Mouse (Mus musculus) limb, embryonic 11.5 days (tissue): Measurements from ENCODE around the gene Tcf3. TPM values are rescaled to one million over a fixed set of nuclear protein-coding genes. Genes with fewer than 3 reads are reported as not detected.

ENCODE experiments used
- ATAC-seq: fragments of 200-750 bp; cut with Nextera tagmentation; 2 replicates; pipeline ENCODE4 v1.8.0; 2017; ENCODE audit warnings: low read depth; ENCODE audit not compliant: insufficient number of reproducible peaks, low FRiP score, low TSS enrichment
- DNase-seq: peaks from one replicate; pipeline ENCODE4 v3.0.0-alpha.2; 2015; ENCODE audit warnings: low spot score
- H3K27ac ChIP-seq: fragments of 300-500 bp; sonication (generic); replicated peaks from 2 replicates; pipeline ENCODE4 v1.5.1; 2014; ENCODE audit warnings: low read depth, mild to moderate bottlenecking, low read length
- H3K27me3 ChIP-seq: fragments of 300-500 bp; sonication (generic); 2 replicates; pipeline ENCODE4 v1.6.1; 2014; ENCODE audit warnings: mild to moderate bottlenecking, low read length, mixed read lengths; ENCODE audit not compliant: control insufficient read depth, insufficient read depth
- H3K36me3 ChIP-seq: fragments of 300-500 bp; sonication (generic); 2 replicates; pipeline ENCODE4 v1.6.1; 2014; ENCODE audit warnings: mild to moderate bottlenecking, low read length, moderate library complexity, mixed read lengths; ENCODE audit not compliant: control insufficient read depth, insufficient read depth
- H3K4me1 ChIP-seq: fragments of 300-500 bp; sonication (generic); 2 replicates; pipeline ENCODE4 v1.6.1; 2014; ENCODE audit warnings: low read length, mixed read lengths; ENCODE audit not compliant: control insufficient read depth, insufficient read depth
- H3K4me2 ChIP-seq: fragments of 300-500 bp; sonication (generic); 2 replicates; pipeline ENCODE4 v1.6.1; 2014; ENCODE audit warnings: low read depth, mild to moderate bottlenecking, moderate library complexity; ENCODE audit not compliant: severe bottlenecking
- H3K4me3 ChIP-seq: fragments of 300-500 bp; sonication (generic); 2 replicates; pipeline ENCODE4 v1.5.1; 2014; ENCODE audit warnings: low read depth, low read length
- H3K9ac ChIP-seq: fragments of 300-500 bp; sonication (generic); 2 replicates; pipeline ENCODE4 v1.6.1; 2014; ENCODE audit warnings: mild to moderate bottlenecking, low read length
- H3K9me3 ChIP-seq: fragments of 300-500 bp; sonication (generic); 2 replicates; pipeline ENCODE4 v1.6.1; 2016; ENCODE audit warnings: low read length; ENCODE audit not compliant: control insufficient read depth
- WGBS: fragments of 180-500 bp; shearing (Covaris S2); extraction: QIAGEN DNeasy Blood & Tissue Kit; methylation state at CpG from one replicate; pipeline ENCODE4 v1.1.7; 2014; 5-methylcytosine and 5-hydroxymethylcytosine counted together
- polyA plus RNA-seq: library from polyadenylated mRNA; unstranded; fragments of >200 nt; fragmentation: Nextera tagmentation; extraction: Ambion mirVana; gene quantifications from 2 replicates; pipeline ENCODE4 v1.2.1, GENCODE M21; 2014

Gene Tcf3
- polyA plus RNA-seq, 1 experiment from 2014 or later, result 232 TPM

GRCm38 (mm10) chr10:80383431-80383830 is 50.0 kb downstream of the Tcf3 start:
- no peaks in the 10 kb centered on the region for H3K9me3 ChIP-seq
- no peak for DNase-seq
- H3K27ac ChIP-seq, result no peak overlapping the region
- 70% methylated on average over 4 of the region's 4 CpGs for WGBS
- no peak overlapping the region for H3K4me2 ChIP-seq
- no peak overlapping the region for H3K4me3 ChIP-seq
- ATAC-seq, result no peak
- H3K36me3 ChIP-seq, result peaks cover 25% of the 10 kb centered on the region
- no peak overlapping the region; the same call in 1 of the 2 replicates for H3K9ac ChIP-seq
- no peaks in the 10 kb centered on the region for H3K27me3 ChIP-seq
- H3K4me1 ChIP-seq, result peaks cover 32% of the 10 kb centered on the region

- H3K4me2 ChIP-seq, result no peak overlapping the region; the same call in 1 of the 2 replicates
- peaks cover 26% of the 10 kb centered on the region for H3K4me1 ChIP-seq
- H3K27me3 ChIP-seq, result no peaks in the 10 kb centered on the region
- ATAC-seq (no peak), DNase-seq (no peak)
- H3K9ac ChIP-seq, result no peak overlapping the region
- 88% methylated on average over 7 of the region's 7 CpGs for WGBS
- no peak overlapping the region for H3K27ac ChIP-seq
- no peaks in the 10 kb centered on the region for H3K9me3 ChIP-seq
- peaks cover 25% of the 10 kb centered on the region for H3K36me3 ChIP-seq
- no peak overlapping the region for H3K4me3 ChIP-seq
Measured at GRCm38 (mm10) chr10:80382641-80383365, 50.6 kb downstream of the Tcf3 start.

- Histone ChIP-seq H3K36me3 (peaks cover 21% of the 10 kb centered on the region), H3K9ac (no peak overlapping the region), H3K27ac (no peak overlapping the region), H3K4me3 (no peak overlapping the region), H3K4me1 (no peaks in the 10 kb centered on the region), H3K4me2 (no peak overlapping the region), H3K9me3 (no peaks in the 10 kb centered on the region), H3K27me3 (no peaks in the 10 kb centered on the region)
- WGBS, result 52% methylated on average over 10 of the region's 10 CpGs
- ATAC-seq (no peak), DNase-seq (no peak)
Measured at GRCm38 (mm10) chr10:80377716-80378115, 55.7 kb downstream of the Tcf3 start.

- no peak overlapping the region for H3K4me2 ChIP-seq
- peaks cover 6% of the 10 kb centered on the region; the same call in 1 of the 2 replicates for H3K36me3 ChIP-seq
- DNase-seq, result peak; percentile 99
- ATAC-seq, result no peak
- H3K9me3 ChIP-seq, result no peaks in the 10 kb centered on the region
- no peak overlapping the region for H3K9ac ChIP-seq
- 2% methylated on average over 7 of the region's 7 CpGs for WGBS
- no peaks in the 10 kb centered on the region for H3K27me3 ChIP-seq
- no peak overlapping the region for H3K27ac ChIP-seq
- no peak overlapping the region for H3K4me3 ChIP-seq
- peaks cover 5% of the 10 kb centered on the region; the same call in 1 of the 2 replicates for H3K4me1 ChIP-seq
Measured at GRCm38 (mm10) chr10:80376160-80376559, 57.3 kb downstream of the Tcf3 start.

GRCm38 (mm10) chr10:80374063-80374462 is 59.4 kb downstream of the Tcf3 start:
- no peaks in the 10 kb centered on the region for H3K9me3 ChIP-seq
- H3K9ac ChIP-seq, result no peak overlapping the region
- ATAC-seq, result no peak
- peaks cover 5% of the 10 kb centered on the region; the same call in 1 of the 2 replicates for H3K4me1 ChIP-seq
- H3K36me3 ChIP-seq, result no peaks in the 10 kb centered on the region
- WGBS, result 18% methylated on average over 6 of the region's 6 CpGs
- no peak overlapping the region for H3K4me3 ChIP-seq
- no peak overlapping the region for H3K4me2 ChIP-seq
- peak; percentile 80 for DNase-seq
- no peak overlapping the region for H3K27ac ChIP-seq
- no peaks in the 10 kb centered on the region for H3K27me3 ChIP-seq

GRCm38 (mm10) chr10:80372706-80373105 is 60.7 kb downstream of the Tcf3 start:
- H3K27ac ChIP-seq, result no peak overlapping the region
- no peak for DNase-seq
- 87% methylated on average over 6 of the region's 6 CpGs for WGBS

GRCm38 (mm10) chr10:80371983-80372382 is 61.5 kb downstream of the Tcf3 start:
- Histone ChIP-seq H3K4me1 (peaks cover 5% of the 10 kb centered on the region; the same call in 1 of the 2 replicates), H3K27me3 (no peaks in the 10 kb centered on the region), H3K4me3 (no peak overlapping the region; the same call in 1 of the 2 replicates), H3K9me3 (no peaks in the 10 kb centered on the region), H3K9ac (no peak overlapping the region), H3K27ac (no peak overlapping the region), H3K36me3 (no peaks in the 10 kb centered on the region), H3K4me2 (peak overlapping the region; percentile 11; the same call in 1 of the 2 replicates)
- DNase-seq (no peak), ATAC-seq (no peak)
- WGBS, result 56% methylated on average over 9 of the region's 9 CpGs

More at GRCm38 (mm10) chr10:80372706-80373105, 60.7 kb downstream of the Tcf3 start:
- no peak for ATAC-seq
- Histone ChIP-seq H3K4me2 (no peak overlapping the region), H3K9ac (no peak overlapping the region), H3K4me3 (no peak overlapping the region), H3K36me3 (no peaks in the 10 kb centered on the region), H3K27me3 (no peaks in the 10 kb centered on the region), H3K4me1 (peaks cover 5% of the 10 kb centered on the region; the same call in 1 of the 2 replicates), H3K9me3 (no peaks in the 10 kb centered on the region)

- H3K27ac ChIP-seq, result no peak overlapping the region
- DNase-seq (peak; percentile 80), ATAC-seq (peak; percentile 82)
- H3K9me3 ChIP-seq, result no peaks in the 10 kb centered on the region
- no peaks in the 10 kb centered on the region for H3K36me3 ChIP-seq
- no peak overlapping the region for H3K9ac ChIP-seq
- H3K4me1 ChIP-seq, result peaks cover 5% of the 10 kb centered on the region; the same call in 1 of the 2 replicates
- H3K4me3 ChIP-seq, result peak overlapping the region; percentile 26
- H3K27me3 ChIP-seq, result no peaks in the 10 kb centered on the region
- WGBS, result 2% methylated on average over 12 of the region's 12 CpGs
- peak overlapping the region; percentile 11; the same call in 1 of the 2 replicates for H3K4me2 ChIP-seq
Measured at GRCm38 (mm10) chr10:80371411-80371966, 62.0 kb downstream of the Tcf3 start.
